Mouse (Mus musculus) gastrocnemius, postnatal 36 days (tissue): ENCODE measurements around the gene Col17a1. TPM values are rescaled to one million over a fixed set of nuclear protein-coding genes. Genes with fewer than 3 reads are reported as not detected.

Experiments used
- DNase-seq, 2 experiments: peaks; one replicate each; pipeline ENCODE4 v3.0.0; 2022
- intact Hi-C: fragments of 180-260 bp; cut with DNase I; formaldehyde crosslinking; loops from one replicate; pipeline ENCODE4 v1.15.1; 2025
- total RNA-seq, 2 experiments: library from RNA; stranded (reverse); gene quantifications; 2 replicates each; pipeline ENCODE4 v1.2.3; 2021

Gene Col17a1
- total RNA-seq, 2 experiments from 2014 or later: 0.05 to 0.10 TPM

DNA sequence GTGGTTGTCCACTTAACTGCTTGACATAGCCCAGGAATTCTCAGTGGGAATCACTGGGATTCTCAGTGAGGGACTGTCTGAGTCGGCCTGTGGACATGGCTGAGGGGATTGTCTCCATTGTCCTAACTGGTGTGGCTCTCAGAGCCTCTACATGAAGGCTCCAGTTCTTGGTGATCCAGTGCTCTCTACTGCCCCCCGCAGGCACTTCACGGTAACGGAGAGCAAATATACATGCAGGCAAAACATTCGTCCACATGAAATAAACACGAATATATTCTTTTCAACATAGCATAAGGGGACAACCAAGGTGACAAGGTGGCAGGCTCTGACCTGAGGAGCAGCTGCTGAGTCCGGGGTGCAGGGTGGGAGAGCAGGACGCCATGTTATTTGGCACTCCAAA lies 17.5 kb downstream of the Col17a1 start:
- intact Hi-C loops: no loop called here
- peak in 1 of 2 experiments; percentile 31 for DNase-seq

DNA sequence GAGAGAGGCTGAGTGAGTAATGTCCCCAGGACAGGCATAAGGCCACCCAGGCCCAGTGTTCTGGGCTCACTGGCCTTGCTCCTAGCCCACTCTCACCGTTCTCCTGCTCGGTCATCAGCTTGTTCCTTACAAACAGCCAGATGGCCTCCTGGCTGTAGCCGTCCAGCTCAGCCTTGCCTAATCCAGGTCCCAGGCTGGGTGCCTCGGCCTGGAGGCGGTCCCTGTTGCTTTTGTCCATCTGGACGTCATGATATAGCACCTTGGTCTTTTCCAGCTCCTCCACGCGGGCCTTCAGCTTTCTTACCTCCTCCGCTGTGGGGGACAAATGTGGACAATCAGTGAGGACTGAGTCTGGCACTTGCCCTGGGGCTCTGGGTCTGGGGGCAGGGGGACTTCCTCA lies 23.5 kb downstream of the Col17a1 start:
- DNase-seq: no peak
- intact Hi-C loops: loop anchor here (10.0 kb wide), 1 partner anchor 266 kb away; the partner anchor contains the start of gene Cfap58

DNA sequence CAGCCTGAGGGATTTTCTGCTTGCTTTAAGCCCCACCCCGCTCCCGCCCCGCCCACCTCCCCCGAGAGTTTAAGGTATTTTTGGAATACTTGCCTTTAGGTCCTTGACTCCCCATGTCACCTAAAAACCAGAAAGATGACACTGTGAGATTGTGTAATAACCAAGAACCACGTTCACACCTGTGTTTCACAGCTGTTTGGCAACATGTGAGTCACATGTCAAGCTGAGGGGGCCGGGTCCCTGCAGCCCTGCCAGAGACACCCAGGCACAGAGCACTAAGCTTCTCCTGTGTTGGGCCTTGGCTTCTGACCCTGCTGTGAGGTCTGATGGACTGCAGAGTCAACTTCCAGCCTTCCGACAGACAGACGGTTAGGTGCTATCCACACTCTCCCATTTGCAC lies 24.3 kb downstream of the Col17a1 start:
- DNase-seq: no peak
- intact Hi-C loops: loop anchor here (10.0 kb wide), 1 partner anchor 267 kb away; the partner anchor contains the start of gene Cfap58

DNA sequence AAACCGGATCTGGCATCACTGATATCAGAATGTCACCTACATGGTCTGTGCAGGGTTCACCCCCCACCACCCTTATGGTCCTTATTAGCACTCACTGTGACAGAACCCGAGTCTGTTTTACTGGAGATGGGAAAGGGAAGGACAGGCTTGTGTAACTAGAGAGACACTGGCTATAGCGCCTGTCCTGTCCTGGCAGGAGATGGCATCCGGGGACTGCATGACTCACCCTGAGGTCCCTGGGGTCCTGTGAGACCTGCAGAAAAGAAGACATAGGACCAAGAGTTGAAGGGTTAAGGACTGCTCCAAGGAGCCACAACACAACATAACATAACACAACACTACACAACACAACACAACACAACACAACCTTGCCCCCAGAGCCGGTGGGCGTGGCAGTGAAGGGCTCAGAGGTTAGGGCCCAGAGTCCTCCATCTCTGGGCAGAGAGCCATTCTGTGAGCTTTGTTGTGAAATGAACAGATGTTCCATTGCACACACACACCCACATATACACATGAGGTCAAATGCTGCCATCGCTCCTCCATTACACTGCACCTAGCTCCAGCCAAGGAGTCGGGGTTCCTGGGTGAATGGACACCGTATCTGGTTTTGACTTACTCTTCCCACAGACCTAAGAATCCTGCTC lies 32.0 kb downstream of the Col17a1 start:
- DNase-seq: no peak
- intact Hi-C loops: loop anchor here (1.0 to 10.0 kb wide), 3 partner anchors 67 to 275 kb away; partner anchors contain the start of gene Cfap58

DNA sequence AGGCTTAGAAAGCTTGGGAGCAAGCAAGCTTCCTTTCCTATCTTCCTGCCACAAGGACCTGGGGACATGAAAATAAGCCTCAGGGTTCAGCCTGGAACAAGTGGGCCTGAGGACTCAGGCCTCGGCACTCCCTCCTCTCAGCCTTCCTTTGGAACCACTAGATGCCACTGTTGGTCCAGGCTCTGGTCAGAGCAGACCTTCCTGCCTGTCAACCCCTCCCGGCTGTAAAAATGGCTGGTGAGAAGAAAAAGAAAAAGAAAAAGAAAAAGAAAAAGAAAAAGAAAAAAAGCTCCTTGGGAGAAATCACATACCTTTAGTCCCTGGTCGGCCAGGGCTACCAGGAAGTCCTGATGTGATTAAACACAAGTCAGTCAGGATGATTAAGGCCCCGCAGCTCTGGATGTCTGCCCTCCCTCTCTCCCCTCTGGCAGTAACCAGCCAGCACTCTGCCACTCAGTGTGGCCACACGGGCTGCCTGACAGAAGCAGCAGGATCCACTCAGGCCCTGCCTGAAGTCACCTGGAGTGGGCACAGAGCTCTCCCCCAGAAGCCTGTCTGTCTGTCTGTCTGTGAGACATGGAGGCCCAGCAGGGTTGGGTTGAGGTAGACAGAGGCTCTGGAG lies 32.9 kb downstream of the Col17a1 start:
- intact Hi-C loops: loop anchor here (1.0 kb wide), 1 partner anchor 162 kb away; no protein-coding TSS in a partner anchor
- peak; percentile 37 to 57 for DNase-seq

DNA sequence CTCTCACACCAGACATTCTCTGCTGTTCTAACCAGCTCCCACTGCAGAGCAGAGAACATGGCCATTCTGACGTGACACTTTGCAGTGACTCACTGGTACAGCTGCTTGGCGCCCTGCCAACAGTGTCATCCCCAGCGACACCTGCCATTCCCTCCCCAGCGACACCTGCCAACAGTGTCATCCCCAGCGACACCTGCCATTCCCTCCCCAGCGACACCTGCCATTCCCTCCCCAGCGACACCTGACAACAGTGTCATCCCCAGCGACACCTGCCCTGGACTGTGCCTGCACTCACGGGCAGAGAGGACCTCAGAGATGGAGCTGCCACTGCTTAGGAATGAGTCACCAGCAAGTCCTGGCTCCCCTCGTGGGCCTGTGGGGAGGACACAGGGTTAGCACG lies 37.0 kb downstream of the Col17a1 start:
- DNase-seq: no peak
- intact Hi-C loops: no loop called here

DNA sequence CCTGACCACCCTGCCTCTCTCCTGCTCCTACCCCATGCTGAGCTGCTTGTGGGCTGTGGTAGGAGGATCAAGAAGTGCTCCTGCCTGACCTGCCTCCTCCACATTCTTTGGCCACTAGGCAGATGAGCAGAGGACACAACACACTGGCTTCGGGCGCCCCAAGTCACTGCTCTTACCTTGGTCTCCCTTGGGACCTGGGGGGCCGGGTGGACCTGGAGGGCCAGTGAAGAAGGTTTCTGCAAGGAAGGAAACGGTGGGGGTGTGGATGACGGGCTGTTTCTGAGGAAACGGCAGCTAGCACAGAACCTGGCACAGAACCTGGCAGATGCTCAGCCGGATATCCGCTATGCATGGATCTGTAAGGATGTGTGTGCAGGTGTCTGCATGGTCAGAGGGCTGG lies 38.7 kb downstream of the Col17a1 start:
- DNase-seq: no peak

DNA sequence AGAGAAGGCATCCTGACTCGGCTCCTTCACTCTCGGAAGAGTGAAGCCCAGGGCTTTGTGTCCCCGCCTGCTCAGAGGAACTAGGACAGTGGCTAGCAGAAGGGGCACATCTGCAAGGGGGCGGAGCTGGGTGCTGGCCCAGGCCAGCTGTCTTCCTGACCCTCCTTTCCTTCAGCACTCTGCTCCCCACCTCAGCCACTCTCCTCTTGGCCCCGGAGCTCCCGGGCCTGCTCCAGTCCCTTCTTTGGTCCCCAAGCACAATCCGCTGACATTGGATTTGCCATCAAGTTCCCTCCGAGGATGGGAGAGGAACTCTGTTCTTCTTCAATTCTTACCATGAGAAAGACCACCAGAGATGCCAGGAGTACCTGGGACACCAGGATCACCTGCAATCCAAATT lies 39.6 kb downstream of the Col17a1 start:
- intact Hi-C loops: no loop called here
- no peak for DNase-seq

More for the DNA sequence above, 38.7 kb downstream of the Col17a1 start:
- intact Hi-C loops: no loop called here

DNA sequence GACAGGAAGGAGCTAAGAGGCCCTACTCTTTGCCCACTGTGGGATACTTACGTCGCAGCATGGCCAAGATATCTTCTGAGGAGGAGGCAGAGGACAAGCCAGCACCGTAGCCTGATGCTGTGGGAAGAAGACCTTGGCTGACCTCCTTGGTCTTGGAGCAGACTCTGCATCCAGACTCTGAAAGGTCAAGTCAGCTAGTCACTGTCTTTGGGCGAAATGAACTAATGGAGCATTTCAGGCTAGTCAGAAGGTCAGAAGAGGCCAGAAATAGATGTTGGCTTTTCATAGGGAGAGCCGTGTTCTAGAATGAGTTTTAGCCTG lies 40.8 kb downstream of the Col17a1 start:
- DNase-seq: no peak
- intact Hi-C loops: no loop called here

DNA sequence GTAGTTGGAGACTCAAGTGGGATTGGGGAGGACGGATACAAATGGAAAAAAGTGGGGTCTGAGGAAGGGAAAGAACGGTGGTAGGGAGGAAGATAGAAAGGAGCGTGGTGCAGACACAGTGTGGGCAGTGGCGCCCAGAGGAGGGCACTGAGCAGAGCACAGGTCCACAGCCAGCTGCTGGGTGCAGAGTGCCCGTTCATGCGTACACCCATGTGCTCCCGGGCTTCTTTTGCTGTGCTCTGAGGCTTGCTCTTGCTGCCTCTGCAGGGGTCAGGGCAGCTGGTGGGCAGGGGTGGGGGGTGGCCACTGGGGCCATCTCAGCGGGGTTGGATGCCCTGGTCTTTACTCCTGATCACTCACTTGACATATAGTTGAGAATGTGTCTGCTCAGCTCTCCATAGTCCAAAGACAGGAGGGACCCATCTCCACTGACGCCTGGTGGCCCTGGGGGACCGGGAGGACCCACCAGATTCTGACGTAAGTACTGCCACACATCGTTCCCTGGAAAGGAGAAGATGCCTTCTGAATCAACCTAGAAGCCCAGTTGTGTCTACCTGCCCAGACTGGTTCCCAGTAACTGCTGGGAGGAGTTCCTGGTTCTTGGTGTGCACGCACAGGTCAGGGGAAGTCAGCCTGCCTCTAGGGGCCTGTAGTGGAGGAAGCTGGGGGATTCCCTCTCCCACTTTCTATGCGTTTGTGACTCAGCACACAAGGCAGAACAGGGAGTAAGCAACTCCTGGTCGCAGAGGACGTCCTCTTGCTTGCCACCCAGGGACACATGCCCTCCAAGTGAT lies 41.3 kb downstream of the Col17a1 start:
- intact Hi-C loops: no loop called here

DNA sequence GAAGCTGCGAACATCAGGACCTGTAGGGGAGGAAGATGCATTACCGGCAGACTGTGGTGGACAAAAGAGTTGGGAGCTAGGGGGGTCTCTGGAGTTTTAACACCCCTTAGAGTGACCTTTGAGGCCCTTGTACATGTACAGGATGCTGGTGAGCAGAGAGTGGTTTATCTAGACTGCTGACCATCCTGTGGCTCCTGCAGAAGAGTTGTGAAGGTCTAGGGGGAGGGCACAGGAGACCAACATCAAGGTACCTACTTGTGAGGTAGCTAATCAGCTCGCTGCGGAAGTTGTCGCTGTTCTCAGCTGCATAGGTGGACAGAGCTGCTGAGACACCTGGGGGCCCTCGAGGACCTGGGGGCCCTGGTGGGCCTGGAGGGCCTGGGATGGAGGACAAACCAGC lies 42.8 kb downstream of the Col17a1 start:
- intact Hi-C loops: no loop called here
- no peak for DNase-seq

More for the DNA sequence above, 41.3 kb downstream of the Col17a1 start:
- no peak for DNase-seq

DNA sequence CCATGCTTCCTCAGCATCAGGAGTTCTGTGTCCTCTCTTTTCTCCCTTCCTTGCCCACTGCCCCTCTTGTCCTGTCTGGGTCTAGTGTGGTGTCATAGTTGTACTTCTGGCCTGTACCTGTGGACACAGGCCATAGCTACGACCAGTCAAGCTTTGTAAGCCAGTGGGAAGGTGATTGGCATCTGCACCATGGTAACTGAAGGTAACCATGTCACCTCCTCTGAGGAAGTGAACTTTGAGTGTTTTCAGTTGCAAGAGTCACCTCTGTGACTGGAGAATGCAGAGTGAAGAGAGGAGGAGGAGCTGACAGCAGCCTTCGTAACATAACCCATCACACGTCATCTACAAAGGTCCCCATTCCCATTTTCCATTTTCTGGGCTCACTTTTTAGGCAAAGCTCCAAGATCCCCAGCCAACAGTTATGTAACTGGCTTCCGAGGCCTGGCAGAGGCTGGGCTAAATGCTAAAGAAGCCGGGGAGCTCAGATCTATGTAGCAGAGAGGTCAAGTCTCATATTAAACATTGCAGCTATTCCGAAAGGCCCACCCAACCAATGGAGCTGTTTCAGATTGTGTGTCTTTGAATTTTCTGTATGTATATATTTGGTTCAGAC lies 45.3 kb downstream of the Col17a1 start:
- intact Hi-C loops: no loop called here
- no peak for DNase-seq

DNA sequence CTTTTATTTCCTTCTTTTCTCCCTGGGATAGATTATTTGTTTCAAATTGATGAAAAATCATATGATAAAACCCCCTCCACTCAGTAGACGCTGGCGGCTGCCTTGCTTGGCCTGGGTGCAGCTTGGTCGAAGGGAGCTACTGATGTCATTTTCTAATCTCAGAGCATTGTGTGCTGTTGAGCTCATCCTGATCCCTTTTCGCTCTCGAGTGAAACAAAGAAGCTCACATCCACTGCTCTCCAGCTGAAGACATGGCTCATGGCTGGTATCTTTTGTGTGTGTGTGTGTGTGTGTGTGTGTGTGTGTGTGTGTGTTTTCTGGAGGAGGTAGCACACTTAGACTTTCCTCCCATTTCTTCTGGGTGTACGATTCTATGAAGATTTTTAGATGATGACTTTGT lies 46.3 kb downstream of the Col17a1 start:
- intact Hi-C loops: no loop called here
- no peak for DNase-seq

DNA sequence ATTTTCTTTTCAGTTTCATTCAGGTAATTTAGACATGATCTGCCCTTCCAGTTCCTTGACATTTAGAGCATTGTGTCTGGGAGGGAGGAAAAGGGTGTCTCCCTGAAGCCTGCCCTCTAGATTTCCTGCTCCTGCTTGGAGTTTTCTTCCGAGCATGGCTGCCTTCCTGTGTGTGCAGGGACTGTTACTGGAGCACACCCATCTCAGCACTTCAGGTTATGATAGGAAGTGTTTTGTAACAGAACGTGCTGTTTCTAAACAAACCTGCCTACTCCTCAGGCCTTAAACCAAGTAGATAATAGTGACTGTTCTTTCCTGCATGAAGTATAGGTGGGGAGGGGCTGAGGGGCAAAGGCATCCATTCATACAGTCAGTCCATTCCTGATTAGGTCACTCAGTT lies 48.0 kb downstream of the Col17a1 start:
- intact Hi-C loops: no loop called here
- no peak for DNase-seq

DNA sequence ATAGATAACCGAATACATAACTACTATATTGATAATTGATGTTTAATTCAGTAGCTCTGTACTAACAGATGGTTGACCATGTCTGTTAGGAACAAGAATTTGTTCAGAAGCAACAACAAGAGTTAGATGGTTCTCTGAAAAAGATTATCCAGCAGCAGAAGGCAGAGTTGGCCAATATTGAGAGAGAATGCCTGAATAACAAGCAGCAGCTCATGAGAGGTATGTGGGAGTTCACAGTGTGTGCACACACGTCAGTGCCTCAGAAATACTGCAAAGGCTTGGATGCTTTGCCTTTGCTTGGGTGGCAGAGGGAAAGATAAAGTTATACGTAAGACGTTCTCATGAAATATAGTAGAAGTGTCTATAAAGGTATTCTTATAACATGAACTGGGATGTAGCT lies 56.5 kb downstream of the Col17a1 start:
- intact Hi-C loops: no loop called here

DNA sequence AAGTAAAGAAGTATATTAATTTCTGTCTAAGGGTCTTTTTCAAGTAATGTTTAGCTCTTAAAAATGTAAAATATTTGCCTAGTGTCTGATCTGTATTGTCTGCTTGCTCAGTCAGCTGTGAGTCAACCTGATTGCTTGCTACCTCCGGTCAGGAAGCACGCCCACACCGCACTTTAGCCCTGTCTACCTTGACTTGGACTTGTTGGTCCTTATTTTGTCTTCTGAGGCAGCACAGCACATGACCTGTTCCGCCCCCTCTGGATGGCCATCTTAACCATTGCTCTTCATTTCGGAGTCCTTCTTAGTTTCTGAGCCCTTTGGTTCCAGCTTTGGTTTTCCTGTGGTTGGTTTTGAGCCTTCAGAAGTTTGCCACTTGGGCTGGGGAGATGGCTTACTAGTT lies 60.1 kb downstream of the Col17a1 start:
- intact Hi-C loops: no loop called here
- no peak for DNase-seq

More for the DNA sequence above, 56.5 kb downstream of the Col17a1 start:
- DNase-seq: no peak

DNA sequence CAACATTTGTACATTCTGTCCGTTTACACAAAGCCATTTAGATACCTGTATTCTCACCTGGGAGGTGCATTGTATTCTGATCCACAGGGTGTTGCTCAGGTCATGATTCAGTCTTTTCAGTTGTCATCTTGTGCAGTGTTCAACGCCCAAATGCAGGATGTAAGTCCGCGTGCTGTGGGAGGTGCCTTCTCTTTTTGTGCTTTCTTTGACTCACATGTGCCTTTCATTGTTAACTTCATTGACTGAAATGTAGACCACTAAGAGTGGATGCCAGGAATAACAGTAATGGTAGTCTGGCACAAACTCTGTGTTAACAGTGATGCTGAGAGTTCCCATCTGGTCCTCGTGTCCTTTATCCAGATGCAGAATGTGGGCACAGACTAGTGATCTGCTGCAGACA lies 61.5 kb downstream of the Col17a1 start:
- intact Hi-C loops: no loop called here
- DNase-seq: no peak

DNA sequence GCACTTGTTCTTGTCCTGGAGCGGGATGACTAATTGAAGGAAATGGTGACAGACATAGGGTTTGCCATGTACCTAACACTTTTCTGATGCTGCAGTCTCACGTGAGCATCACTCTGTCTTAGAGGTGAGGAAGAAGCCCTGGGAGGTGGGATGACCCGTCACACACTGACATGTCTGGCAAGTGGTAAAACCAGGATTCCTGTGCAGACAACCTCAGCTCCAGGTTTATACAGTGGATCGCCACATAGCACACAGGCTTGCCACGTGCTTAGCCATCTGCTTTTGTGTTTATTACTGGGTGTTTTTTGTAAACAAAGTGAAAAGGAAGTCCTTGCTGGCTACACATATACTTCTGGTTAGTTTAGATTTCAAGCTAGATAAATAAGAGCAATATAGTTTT lies 62.8 kb downstream of the Col17a1 start:
- intact Hi-C loops: no loop called here
- no peak for DNase-seq

DNA sequence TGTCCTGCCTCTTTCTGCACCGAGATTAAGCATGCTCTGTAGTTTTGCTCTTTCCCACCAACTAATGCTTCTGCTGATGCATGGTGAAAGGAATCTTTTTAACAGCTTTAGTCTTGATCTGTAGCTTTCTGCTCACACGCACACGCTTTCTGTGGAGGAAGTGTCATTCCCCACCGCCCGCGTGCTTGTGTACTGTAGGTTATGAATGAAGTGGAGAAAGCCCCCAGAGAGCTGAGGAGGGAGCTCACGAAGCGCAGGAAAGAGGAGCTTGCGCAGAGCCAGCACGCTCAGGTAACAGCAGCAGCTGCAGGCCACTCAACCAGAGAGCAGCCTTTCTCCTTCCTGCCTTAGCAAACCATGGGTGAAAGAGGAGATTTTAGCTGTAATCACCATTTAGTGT lies 64.4 kb downstream of the Col17a1 start:
- no peak for DNase-seq
- intact Hi-C loops: no loop called here

DNA sequence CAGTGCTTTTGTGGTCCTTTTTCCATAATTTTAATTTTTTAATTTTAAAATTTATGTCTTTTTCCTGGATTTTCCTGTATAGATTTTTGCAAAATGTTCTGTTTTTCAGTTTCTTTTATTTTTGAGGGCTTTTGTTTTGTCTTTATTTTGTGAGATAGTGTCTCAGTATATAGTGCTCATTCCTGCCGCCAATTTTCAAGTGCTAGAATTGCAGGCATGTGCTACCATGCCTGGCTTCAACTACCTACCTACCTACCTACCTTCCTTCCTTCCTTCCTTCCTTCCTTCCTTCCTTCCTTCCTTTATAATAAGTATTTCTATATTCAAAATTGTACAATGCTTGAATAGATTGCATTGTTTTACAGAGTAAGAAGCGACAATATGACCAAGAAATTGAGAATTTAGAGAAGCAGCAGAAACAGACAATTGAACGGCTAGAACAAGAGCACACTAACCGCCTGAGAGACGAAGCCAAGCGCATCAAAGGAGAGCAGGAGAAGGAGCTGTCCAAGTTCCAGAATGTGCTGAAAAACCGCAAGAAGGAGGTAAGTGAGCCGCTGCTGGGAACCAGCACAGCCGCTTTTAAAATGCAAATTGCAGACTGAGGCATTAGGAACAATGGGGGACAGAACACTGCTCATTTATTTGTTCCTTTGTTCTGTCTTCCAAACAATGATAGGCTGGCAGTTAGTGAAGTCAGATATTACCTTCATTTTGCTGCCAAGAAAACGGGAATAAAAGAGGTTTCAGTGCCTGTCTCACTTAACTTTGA lies 66.8 kb downstream of the Col17a1 start:
- DNase-seq: no peak
- intact Hi-C loops: no loop called here
